Mouse (Mus musculus) heart, embryonic 13.5 days (tissue): ENCODE results near the gene Cdk17. TPM values are rescaled to one million over a fixed set of nuclear protein-coding genes. Genes with fewer than 3 reads are reported as not detected.
"Not testable (repeated sequence)": the region's sequence is repeated elsewhere in the genome, so short reads cannot be mapped to it uniquely, and the experiment has no call there.

Experiments
- ATAC-seq: fragments of 200-750 bp; cut with Nextera tagmentation; 2 replicates; pipeline ENCODE4 v1.8.0; 2017; ENCODE audit warnings: moderate TSS enrichment; ENCODE audit not compliant: insufficient number of reproducible peaks, low FRiP score, low TSS enrichment; ENCODE audit errors: extremely low read depth
- H3K27ac ChIP-seq: fragments of 300-500 bp; sonication (generic); replicated peaks from 2 replicates; pipeline ENCODE4 v1.5.1; 2015; ENCODE audit warnings: moderate library complexity, mild to moderate bottlenecking, inconsistent platforms
- H3K27me3 ChIP-seq: fragments of 300-500 bp; sonication (generic); replicated peaks from 2 replicates; pipeline ENCODE4 v1.6.1; 2015; ENCODE audit warnings: mild to moderate bottlenecking, inconsistent platforms
- H3K36me3 ChIP-seq: fragments of 300-500 bp; sonication (generic); 2 replicates; pipeline ENCODE4 v1.6.1; 2015; ENCODE audit warnings: mild to moderate bottlenecking, inconsistent platforms
- H3K4me1 ChIP-seq: fragments of 300-500 bp; sonication (generic); 2 replicates; pipeline ENCODE4 v1.6.1; 2015; ENCODE audit warnings: inconsistent platforms
- H3K4me2 ChIP-seq: fragments of 300-500 bp; sonication (generic); 2 replicates; pipeline ENCODE4 v1.6.1; 2015; ENCODE audit warnings: inconsistent platforms, mild to moderate bottlenecking, moderate library complexity
- H3K4me3 ChIP-seq: fragments of 300-500 bp; sonication (generic); 2 replicates; pipeline ENCODE4 v1.5.1; 2015; ENCODE audit warnings: moderate library complexity, mild to moderate bottlenecking, inconsistent platforms
- H3K9ac ChIP-seq: fragments of 300-500 bp; sonication (generic); 2 replicates; pipeline ENCODE4 v1.6.1; 2015; ENCODE audit warnings: inconsistent platforms, mild to moderate bottlenecking, moderate library complexity
- H3K9me3 ChIP-seq: fragments of 300-500 bp; sonication (generic); 2 replicates; pipeline ENCODE4 v1.6.1; 2016; ENCODE audit warnings: inconsistent platforms
- WGBS: fragments of 180-500 bp; shearing (Covaris S2); methylation state at CpG from one replicate; pipeline ENCODE4 v1.1.7; 2015; ENCODE audit warnings: mixed read lengths; 5-methylcytosine and 5-hydroxymethylcytosine counted together
- polyA plus RNA-seq: library from polyadenylated mRNA; unstranded; fragments of >200 nt; fragmentation: Nextera tagmentation; extraction: Ambion mirVana; gene quantifications from 2 replicates; pipeline ENCODE4 v1.2.1, GENCODE M21; 2015

The Cdk17 gene
- polyA plus RNA-seq, 1 experiment from 2014 or later, result 15.0 TPM

DNA sequence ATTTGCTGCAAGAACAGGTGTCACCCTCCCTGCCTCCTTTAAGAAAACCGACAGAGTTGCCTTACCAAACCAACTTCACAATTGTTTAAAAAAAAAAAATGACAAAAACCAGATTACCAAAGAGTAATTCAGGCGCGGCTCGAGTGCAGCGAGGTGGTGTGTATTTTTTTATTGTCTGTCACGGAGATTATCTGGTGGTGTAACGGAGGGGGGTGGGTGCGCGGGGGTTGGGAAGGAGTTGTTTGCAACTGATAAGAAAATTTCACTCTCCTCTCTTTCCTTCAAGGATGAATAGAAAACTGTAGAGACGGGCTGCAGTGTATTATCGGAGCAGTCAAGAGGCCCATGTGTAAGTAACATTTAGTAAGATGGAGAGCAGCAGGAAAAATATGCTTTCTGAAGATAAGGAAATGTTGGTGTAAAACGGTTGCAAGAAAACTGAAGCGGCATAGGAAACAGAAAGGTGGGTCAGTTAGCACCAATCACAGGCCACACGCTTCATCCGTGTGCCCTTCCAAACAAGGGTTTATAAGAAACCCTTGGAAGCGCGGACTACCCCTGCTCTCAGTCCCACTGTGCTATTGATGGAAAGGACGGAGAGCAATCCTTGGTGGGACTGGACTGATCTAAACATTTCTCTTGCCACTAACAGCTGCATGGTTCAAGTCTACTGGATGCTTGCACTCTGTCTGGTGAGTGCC is 17.2 kb upstream of the Cdk17 start:
- no peaks in the 10 kb centered on the region for H3K27me3 ChIP-seq
- H3K9me3 ChIP-seq, result no peaks in the 10 kb centered on the region
- no peaks in the 10 kb centered on the region for H3K36me3 ChIP-seq
- ATAC-seq, result peak; percentile 35; the same call in 1 of the 2 replicates
- peak overlapping the region; percentile 57 for H3K27ac ChIP-seq
- H3K4me1 ChIP-seq, result peaks cover 19% of the 10 kb centered on the region
- peak overlapping the region; percentile 71 for H3K4me2 ChIP-seq
- peak overlapping the region; percentile 41 for H3K4me3 ChIP-seq
- H3K9ac ChIP-seq, result peak overlapping the region; percentile 34
- WGBS, result 14% methylated on average over 18 of the region's 18 CpGs

DNA sequence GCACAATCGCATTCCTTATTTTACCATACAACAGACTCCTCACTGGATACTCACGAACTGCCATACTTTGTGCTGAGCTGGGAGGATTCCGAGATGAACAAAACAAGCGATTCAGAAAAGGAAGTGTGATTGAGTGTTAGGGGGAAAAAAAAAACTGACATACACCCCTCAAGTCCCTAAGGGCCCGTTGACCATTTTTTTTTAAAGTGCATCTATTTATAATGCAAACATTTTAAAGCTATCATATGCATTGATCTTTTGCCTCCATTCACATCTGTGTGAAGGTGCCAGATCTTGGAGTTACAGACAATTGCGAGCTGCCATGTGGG is 16.7 kb upstream of the Cdk17 start:
- ATAC-seq, result no peak
- peak overlapping the region; percentile 71 for H3K4me2 ChIP-seq
- no peak overlapping the region for H3K9ac ChIP-seq
- H3K9me3 ChIP-seq, result no peaks in the 10 kb centered on the region
- WGBS, result 60% methylated on average over 6 of the region's 6 CpGs
- peaks cover 19% of the 10 kb centered on the region for H3K4me1 ChIP-seq
- peak overlapping the region; percentile 41 for H3K4me3 ChIP-seq
- no peaks in the 10 kb centered on the region for H3K27me3 ChIP-seq
- peak overlapping the region; percentile 57 for H3K27ac ChIP-seq
- no peaks in the 10 kb centered on the region for H3K36me3 ChIP-seq

DNA sequence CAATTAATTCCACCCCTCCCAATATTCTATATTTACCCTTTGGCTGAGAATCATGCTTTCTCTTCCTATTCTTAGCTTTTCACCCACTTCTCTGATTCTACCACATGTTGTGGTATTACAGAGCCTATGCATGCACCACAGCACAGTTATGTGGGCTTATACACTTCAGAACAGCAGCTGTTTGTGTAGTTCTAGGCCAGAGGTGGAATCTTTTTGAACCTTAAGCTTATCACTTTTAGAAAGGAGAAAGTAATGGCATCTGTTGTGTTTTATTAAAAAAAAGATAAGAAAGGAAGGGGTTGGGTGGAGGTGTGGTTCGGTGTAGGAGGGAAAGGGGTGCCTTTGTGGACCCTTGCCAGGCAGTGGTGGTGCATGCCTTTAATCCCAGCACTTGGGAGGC is 16.1 kb upstream of the Cdk17 start:
- Histone ChIP-seq H3K36me3 (no peaks in the 10 kb centered on the region), H3K4me2 (no peak overlapping the region), H3K27ac (no peak overlapping the region), H3K9me3 (no peaks in the 10 kb centered on the region), H3K4me1 (peaks cover 19% of the 10 kb centered on the region), H3K4me3 (no peak overlapping the region), H3K27me3 (no peaks in the 10 kb centered on the region), H3K9ac (no peak overlapping the region)
- 72% methylated on average over 1 of the region's 1 CpGs for WGBS
- no peak for ATAC-seq

DNA sequence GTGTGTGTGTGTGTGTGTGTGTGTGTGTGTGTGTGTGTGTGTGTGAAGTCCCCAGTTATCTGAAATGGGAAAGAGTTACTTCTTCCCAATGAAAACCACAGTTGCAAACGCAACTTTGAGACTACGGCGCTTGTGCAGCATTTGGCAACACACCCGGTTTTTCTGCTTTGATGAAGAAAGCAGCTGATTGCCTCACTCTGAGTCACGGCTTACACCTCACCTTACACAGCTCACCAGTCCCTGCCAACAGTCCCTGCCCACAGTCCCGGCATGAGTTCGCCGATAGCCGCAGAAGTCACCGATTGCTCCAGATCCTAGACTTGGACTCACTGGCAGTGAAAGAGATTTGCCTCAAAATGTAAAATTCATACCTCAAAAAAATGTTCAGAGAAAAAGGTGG is 15.6 kb upstream of the Cdk17 start:
- no peak overlapping the region for H3K27ac ChIP-seq
- H3K4me3 ChIP-seq, result no peak overlapping the region
- H3K36me3 ChIP-seq, result no peaks in the 10 kb centered on the region
- no peak for ATAC-seq
- H3K4me1 ChIP-seq, result peaks cover 19% of the 10 kb centered on the region
- H3K9ac ChIP-seq, result no peak overlapping the region
- no peak overlapping the region for H3K4me2 ChIP-seq
- no peaks in the 10 kb centered on the region for H3K9me3 ChIP-seq
- WGBS, result 74% methylated on average over 10 of the region's 10 CpGs
- H3K27me3 ChIP-seq, result no peaks in the 10 kb centered on the region

DNA sequence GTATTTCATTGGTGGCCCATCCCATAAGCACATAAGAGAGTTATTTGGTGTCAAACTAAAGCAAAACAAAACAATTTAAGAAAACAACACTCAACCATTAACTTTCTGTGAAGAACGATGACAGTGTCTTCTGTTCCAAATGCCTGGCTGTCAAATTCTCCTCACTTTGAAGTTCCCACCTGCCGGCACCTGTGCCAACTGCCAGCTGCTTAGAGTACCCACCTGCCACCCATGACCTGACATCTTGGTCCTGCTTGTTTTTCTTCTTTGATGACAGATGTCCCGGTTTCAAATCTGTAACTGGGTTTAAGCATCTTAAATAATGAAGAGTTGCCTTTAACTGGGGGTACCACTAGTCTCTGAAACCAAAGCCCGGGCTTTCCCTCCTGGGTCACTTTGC is 14.1 kb upstream of the Cdk17 start:
- no peaks in the 10 kb centered on the region for H3K9me3 ChIP-seq
- no peak overlapping the region for H3K4me2 ChIP-seq
- no peak overlapping the region for H3K4me3 ChIP-seq
- 78% methylated on average over 4 of the region's 4 CpGs for WGBS
- no peak overlapping the region for H3K9ac ChIP-seq
- no peak overlapping the region for H3K27ac ChIP-seq
- no peaks in the 10 kb centered on the region for H3K36me3 ChIP-seq
- peaks cover 19% of the 10 kb centered on the region for H3K4me1 ChIP-seq
- ATAC-seq, result no peak
- no peaks in the 10 kb centered on the region for H3K27me3 ChIP-seq

DNA sequence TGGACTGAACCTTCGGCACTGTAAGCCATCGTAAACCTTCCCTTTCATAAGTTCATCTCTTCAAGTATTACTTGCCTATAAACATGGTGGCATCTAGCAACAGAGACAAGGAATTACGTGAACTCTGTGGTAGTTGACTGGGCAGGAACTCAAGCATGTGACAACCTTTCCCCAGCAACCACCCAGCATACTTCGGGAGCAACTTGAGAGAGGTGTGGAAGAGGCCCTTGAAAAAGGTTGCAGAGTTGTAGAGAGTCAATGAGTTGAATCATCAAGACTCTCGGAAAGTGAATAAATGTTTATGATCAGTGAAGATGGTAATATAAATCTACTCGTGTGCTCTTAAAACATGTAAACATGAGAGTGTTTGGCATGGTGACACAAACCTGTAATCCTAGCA is 13.0 kb upstream of the Cdk17 start:
- H3K4me2 ChIP-seq, result no peak overlapping the region
- H3K27ac ChIP-seq, result no peak overlapping the region
- 84% methylated on average over 6 of the region's 6 CpGs for WGBS
- H3K9me3 ChIP-seq, result no peaks in the 10 kb centered on the region
- H3K9ac ChIP-seq, result no peak overlapping the region
- no peaks in the 10 kb centered on the region for H3K27me3 ChIP-seq
- ATAC-seq, result no peak
- peaks cover 20% of the 10 kb centered on the region for H3K4me1 ChIP-seq
- H3K36me3 ChIP-seq, result no peaks in the 10 kb centered on the region
- H3K4me3 ChIP-seq, result no peak overlapping the region

DNA sequence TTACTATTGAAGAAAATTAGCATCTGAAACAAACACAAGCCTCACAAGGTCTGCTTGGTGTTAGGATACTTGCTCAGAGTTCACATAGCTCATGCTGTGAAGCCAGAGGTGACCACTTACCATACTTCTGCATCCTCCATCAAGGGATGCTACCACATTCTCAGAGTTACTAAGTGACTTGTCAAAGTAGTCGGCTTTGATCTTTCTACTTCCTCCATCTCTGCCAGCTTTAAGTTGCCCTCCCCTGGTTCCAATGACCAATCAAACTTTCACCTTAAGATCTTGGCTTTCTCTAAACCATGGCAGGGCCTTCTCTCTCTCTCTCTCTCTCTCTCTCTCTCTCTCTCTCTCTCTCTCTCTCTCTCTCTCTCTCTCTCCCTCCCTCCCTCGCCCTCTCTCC is 11.1 kb upstream of the Cdk17 start:
- Histone ChIP-seq H3K4me2 (no peak overlapping the region), H3K36me3 (no peaks in the 10 kb centered on the region), H3K4me3 (no peak overlapping the region), H3K9me3 (no peaks in the 10 kb centered on the region), H3K9ac (no peak overlapping the region), H3K27me3 (no peaks in the 10 kb centered on the region), H3K27ac (no peak overlapping the region), H3K4me1 (peaks cover 6% of the 10 kb centered on the region; the same call in 1 of the 2 replicates)
- ATAC-seq, result no peak
- WGBS, result 30% methylated on average over 1 of the region's 2 CpGs

DNA sequence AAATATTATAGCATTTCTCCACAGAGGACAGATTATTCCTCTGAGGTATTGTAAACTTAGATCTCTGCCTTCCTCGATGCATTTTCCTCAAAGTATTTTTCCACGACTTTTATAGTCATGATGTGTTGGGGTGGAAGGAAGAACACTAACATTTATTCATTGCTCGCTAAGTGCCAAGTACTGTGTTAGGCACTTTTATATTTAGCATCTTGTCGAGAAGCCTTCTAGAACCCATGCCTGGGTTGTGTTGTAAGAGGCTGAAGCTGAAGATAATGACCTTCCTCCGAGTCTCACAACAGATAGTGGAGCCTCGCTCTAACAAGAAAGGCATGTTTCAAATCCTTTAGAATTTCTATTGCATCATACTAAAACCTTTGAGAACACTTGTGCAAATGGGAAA is 8.9 kb upstream of the Cdk17 start:
- no peaks in the 10 kb centered on the region for H3K9me3 ChIP-seq
- WGBS, result 30% methylated on average over 6 of the region's 6 CpGs
- no peak overlapping the region for H3K9ac ChIP-seq
- no peak for ATAC-seq
- H3K36me3 ChIP-seq, result no peaks in the 10 kb centered on the region
- no peak overlapping the region for H3K4me2 ChIP-seq
- no peak overlapping the region for H3K27ac ChIP-seq
- H3K4me1 ChIP-seq, result peaks cover 4% of the 10 kb centered on the region; the same call in 1 of the 2 replicates
- no peaks in the 10 kb centered on the region for H3K27me3 ChIP-seq
- no peak overlapping the region for H3K4me3 ChIP-seq

DNA sequence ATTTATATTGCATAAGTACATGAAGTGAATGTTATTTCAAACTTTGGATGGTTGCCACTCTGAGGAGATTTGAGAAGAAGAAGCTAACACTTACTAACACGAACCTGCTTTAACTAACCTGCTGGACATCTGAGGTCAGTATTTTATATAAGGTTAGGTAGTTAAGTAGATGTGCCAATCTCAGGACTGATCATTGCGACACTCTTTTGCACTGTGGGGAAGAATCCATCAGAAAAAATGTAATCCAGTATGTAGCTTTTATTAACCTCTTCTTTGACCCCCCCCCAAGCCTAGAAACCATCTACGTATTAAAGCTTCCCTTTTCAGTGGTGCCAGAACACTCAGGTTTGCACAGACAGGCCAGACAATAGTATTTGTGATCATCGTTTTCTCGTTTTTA is 8.0 kb upstream of the Cdk17 start:
- H3K27ac ChIP-seq, result no peak overlapping the region
- no peaks in the 10 kb centered on the region for H3K27me3 ChIP-seq
- H3K9ac ChIP-seq, result no peak overlapping the region
- no peak for ATAC-seq
- no peak overlapping the region for H3K4me3 ChIP-seq
- no peak overlapping the region for H3K4me2 ChIP-seq
- no peaks in the 10 kb centered on the region for H3K9me3 ChIP-seq
- WGBS, result 86% methylated on average over 5 of the region's 5 CpGs
- H3K36me3 ChIP-seq, result no peaks in the 10 kb centered on the region
- H3K4me1 ChIP-seq, result peaks cover 4% of the 10 kb centered on the region; the same call in 1 of the 2 replicates

DNA sequence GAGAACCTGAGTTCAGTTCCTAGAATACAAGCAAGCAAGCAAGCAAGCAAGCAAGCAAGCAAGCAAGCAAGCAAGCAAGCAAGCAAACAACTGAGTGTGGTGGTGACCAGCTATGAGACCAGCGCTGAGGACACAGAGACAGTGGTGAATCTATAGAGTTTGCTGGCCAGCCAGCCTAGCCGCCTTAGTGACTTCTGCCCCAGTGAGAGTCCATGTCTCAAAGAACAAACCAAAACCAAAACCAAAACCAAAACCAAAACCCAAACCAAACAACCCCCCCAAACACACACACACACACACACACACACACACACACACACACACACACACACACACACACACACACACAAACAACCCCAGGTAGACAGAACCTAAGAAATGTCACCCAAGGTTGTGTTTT is 7.3 kb upstream of the Cdk17 start:
- not testable (repeated sequence) for H3K27me3 ChIP-seq, ATAC-seq, H3K27ac ChIP-seq

DNA sequence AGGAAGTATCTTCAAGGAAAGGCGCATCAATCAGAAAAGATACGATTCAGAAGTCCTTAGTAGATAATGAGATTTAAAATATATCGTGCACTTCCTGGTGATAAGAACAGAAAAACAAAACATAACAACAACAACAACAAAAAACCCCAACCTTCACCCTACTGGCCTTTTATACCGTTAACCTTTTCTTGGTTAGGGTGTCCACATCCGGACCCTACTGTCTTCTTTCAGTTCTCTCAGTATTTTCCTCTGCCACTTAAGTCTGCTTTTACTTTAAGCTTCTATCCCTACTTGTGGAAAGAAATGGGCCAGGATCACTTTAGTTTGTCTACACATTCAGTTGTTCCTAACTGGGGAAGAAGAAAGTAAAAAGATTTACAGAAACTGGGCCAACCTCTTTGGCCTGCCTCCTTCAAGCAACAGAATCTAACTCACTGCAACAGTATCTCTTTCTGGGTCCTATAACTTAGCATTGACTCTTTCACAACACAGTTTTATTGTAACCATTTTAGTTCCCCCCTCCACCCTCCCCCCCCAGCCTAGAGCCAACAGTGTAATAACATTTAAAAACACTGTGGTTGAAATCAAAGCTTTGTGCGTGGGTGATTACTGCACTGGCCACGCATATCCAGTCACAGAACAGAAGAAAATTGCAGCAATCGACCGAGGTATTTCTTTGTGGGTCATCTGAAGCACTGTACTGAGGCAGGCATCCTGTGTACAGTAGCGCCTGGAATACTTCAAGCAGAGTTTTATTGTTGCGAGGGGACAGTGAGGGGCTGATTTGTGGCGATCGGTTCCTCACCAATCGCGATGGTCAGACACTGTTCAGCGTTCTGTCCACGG is 801 bp upstream of the Cdk17 start:
- peak overlapping the region; percentile 67; the same call in 1 of the 2 replicates for H3K27ac ChIP-seq
- peak overlapping the region; percentile 75 for H3K4me2 ChIP-seq
- peak overlapping the region; percentile 98 for H3K9ac ChIP-seq
- no peaks in the 10 kb centered on the region for H3K36me3 ChIP-seq
- 18% methylated on average over 17 of the region's 17 CpGs for WGBS
- peak overlapping the region; percentile 85 for H3K4me3 ChIP-seq
- H3K9me3 ChIP-seq, result no peaks in the 10 kb centered on the region
- H3K4me1 ChIP-seq, result peaks cover 26% of the 10 kb centered on the region
- H3K27me3 ChIP-seq, result no peaks in the 10 kb centered on the region
- ATAC-seq, result no peak

More for the DNA sequence above, 7.3 kb upstream of the Cdk17 start:
- not testable (repeated sequence) for H3K36me3 ChIP-seq, H3K9me3 ChIP-seq, H3K4me2 ChIP-seq, H3K4me1 ChIP-seq, H3K4me3 ChIP-seq, H3K9ac ChIP-seq
- WGBS, result 80% methylated on average over 2 of the region's 2 CpGs

DNA sequence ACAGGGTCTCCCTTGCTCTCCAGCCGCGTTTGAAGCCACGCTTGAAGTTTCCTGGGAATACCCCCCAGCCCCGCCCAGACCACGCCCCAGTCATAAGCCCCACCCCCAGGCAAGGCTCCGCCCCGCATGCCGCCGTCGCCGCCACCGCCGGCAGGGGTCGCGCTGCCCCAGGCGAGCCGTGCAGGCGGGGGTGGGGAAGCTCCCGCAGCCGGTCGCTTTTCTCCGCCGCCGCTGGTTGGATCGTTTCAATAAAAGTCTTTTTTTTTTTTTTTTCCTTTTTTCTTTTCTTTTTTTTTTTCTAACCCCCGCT is 223 bp upstream of the Cdk17 start:
- Histone ChIP-seq H3K36me3 (no peaks in the 10 kb centered on the region), H3K4me1 (peaks cover 32% of the 10 kb centered on the region), H3K9ac (peak overlapping the region; percentile 98), H3K9me3 (no peaks in the 10 kb centered on the region), H3K4me2 (peak overlapping the region; percentile 75), H3K4me3 (peak overlapping the region; percentile 85), H3K27ac (peak overlapping the region; percentile 99), H3K27me3 (no peaks in the 10 kb centered on the region)
- under 1% methylated on average over 26 of the region's 26 CpGs for WGBS
- ATAC-seq, result peak; percentile 83
